Mouse (Mus musculus) monocyte, adult 5-6 weeks (primary cell): Measurements from ENCODE around the gene Tfrc. TPM values are rescaled to one million over a fixed set of nuclear protein-coding genes. Genes with fewer than 3 reads are reported as not detected.
"Not testable (repeated sequence)": the region's sequence is repeated elsewhere in the genome, so short reads cannot be mapped to it uniquely, and the experiment has no call there.

Source experiments
- ATAC-seq: fragments of 153-309, 156-312 bp; replicated peaks from 2 replicates; pipeline ENCODE4 v1.8.0; 2017; ENCODE audit warnings: mild to moderate bottlenecking; ENCODE audit not compliant: low TSS enrichment, insufficient number of reproducible peaks, severe bottlenecking, poor library complexity, low FRiP score
- total RNA-seq: library from RNA; stranded (forward); fragments of 200-1000, 200-491, 200-594 nt; gene quantifications from 3 replicates; pipeline ENCODE4 v1.2.3, GENCODE M21; 2017

Gene Tfrc
- total RNA-seq, 1 experiment from 2014 or later = 52.2 TPM

GRCm38 (mm10) chr16:32608344-32608711, 392 bp upstream of the Tfrc start:
- no peak for ATAC-seq

- ATAC-seq = no peak
Observed at GRCm38 (mm10) chr16:32609401-32609779, 670 bp downstream of the Tfrc start.

- no peak for ATAC-seq
Observed at GRCm38 (mm10) chr16:32610460-32611255, 1.9 kb downstream of the Tfrc start.

- ATAC-seq = no peak
Observed at GRCm38 (mm10) chr16:32612052-32612451, 3.3 kb downstream of the Tfrc start.

DNA sequence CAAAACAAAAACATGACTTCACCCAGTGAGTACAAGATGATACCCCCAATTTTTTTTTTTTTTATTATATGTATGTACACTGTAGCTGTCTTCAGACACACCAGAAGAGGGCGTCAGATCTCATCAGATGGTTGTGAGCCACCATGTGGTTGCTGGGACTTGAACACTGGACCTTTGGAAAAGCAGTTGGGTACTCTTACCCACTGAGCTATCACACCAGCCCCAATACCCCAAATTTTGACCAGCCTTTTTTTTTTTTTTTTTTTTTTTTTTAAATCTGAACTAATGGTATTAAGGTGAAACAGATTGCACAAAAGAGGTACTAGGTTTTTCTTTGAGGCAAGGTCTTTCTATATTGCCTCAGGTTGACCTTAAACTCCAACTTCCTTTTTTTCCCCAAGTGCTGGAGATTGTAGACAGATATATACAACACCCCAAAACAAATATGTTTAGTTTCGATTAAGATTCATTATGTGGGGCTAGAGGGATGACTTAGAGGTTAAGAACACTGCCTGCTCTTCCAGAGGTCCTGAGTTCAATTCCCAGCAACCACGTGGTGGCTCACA, 4.6 kb downstream of the Tfrc start:
- ATAC-seq = no peak

- ATAC-seq = no peak
Observed at GRCm38 (mm10) chr16:32614047-32614446, 5.3 kb downstream of the Tfrc start.

DNA sequence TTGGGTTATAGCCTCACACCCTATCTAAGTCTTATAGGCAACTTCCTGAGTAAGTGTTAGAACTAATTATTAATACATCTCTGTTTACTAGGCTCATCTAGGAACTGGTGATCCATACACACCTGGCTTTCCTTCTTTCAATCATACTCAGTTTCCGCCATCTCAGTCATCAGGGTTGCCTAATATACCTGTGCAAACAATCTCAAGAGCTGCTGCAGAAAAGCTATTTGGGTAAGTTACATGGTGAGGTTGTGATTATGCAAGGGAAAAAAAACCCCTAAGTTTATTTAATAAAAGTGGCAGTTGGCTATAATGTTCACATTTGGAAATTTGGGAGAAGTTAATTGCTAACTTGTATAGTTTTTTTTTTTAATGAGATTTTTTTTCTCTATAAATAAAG, 10.2 kb downstream of the Tfrc start:
- no peak for ATAC-seq

- no peak for ATAC-seq
Observed at GRCm38 (mm10) chr16:32628140-32628539, 19.4 kb downstream of the Tfrc start.

DNA sequence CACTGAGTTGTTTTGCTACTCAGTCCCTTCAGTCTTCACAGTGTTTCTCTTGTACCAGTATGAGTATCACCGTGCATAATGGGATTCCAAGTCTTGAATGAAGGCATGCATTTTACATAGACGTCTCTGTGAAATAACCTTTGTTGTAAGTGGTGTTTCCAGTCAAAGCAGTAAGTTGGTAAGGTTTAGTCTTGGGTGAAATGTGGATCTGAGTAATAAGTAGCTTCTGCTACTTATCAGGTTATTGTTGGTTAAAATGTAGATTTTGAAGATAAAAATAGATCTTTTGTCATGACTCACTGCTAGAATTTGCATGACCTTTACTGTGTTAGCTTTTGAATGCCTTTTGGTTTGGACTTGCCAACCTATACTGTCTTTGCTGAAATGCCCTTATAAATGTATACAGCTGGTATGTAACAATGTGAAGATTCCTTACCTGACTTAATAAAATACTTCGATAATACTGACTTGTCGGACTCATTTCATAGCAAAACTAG, 23.7 kb downstream of the Tfrc start:
- ATAC-seq = no peak

GRCm38 (mm10) chr16:32633486-32634012, 24.8 kb downstream of the Tfrc start:
- no peak for ATAC-seq

DNA sequence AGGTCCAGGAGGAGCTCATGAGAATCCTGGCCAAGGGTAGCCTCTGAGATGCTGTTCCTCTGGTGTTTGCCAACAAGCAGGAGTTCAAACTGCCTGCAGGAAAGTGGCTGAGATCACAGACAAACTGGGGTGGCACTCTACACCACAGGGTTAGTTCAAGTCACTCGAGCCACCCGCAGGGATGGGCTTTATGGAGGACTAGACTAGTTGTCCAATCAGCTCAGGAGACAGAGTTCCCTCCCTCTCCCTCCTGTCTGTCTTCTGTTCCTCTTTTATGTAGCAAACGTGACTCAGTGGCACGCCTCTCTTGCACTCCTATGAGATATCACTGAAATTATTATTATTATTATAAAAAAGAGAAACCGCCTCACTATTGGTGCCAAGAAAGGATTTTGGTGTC, 25.5 kb downstream of the Tfrc start:
- ATAC-seq = no peak

- no peak for ATAC-seq
Observed at GRCm38 (mm10) chr16:32635314-32635713, 26.6 kb downstream of the Tfrc start.

- ATAC-seq = no peak
Observed at GRCm38 (mm10) chr16:32636331-32636730, 27.6 kb downstream of the Tfrc start.

- no peak for ATAC-seq
Observed at GRCm38 (mm10) chr16:32636871-32637521, 28.3 kb downstream of the Tfrc start.

GRCm38 (mm10) chr16:32638476-32638875, 29.8 kb downstream of the Tfrc start:
- peak; percentile 90 for ATAC-seq

GRCm38 (mm10) chr16:32640096-32640495, 31.4 kb downstream of the Tfrc start:
- ATAC-seq = no peak

GRCm38 (mm10) chr16:32640683-32641082, 32.0 kb downstream of the Tfrc start:
- ATAC-seq = not testable (repeated sequence)

- ATAC-seq = no peak
Observed at GRCm38 (mm10) chr16:32641440-32642219, 32.9 kb downstream of the Tfrc start.

DNA sequence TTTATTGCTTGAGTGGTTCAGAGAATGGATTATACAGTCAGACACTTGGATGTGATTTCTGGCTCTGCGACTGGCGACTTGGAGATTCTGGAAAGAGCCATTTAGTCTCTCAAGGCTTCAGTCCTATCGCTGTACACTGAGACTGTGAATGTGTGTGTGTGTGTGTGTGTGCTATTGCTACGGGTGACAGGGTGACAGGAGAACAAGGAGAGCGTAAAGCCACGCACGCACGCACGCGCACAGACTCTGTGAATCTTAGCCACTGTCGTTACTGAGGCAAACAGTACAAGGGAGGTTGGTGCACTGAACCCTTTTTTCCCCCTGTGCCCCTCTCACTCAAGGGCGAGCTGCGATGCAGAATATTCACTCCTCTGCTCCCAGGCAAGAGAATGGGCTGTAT, 33.6 kb downstream of the Tfrc start:
- ATAC-seq = no peak
